Mouse (Mus musculus) neutrophil, adult 59 days (primary cell): Measurements from ENCODE around the gene Ctf2. TPM values are rescaled to one million over a fixed set of nuclear protein-coding genes. Genes with fewer than 3 reads are reported as not detected.

Source experiments
- total RNA-seq, 2 experiments: library from RNA; stranded (reverse); gene quantifications; 1 replicate in 1 of 2; 2 replicates in 1 of 2; pipeline ENCODE4 v1.2.4; 2023

Ctf2 gene
- not detected for total RNA-seq

DNA sequence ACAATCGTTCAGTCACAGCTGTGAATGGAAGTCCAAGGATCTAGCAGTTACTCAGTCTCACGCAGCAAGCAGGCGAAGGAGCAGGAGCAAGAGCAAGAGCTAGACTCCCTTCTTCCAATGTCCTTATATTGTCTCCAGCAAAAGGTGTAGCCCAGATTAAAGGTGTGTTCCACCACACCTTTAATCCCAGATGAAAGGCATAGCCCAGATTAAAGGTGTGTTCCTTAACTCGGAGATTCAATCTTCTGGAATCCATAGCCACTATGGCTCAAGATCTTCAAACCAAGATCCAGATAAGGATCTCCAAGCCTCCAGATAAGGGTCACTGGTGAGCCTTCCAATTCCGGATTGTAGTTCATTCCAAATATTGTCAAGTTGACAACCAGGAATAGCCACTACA is at the start of gene Ctf2:
Gene Ctf2 (minus strand): TSS at position 101 of the 400 bp plus-strand sequence.

DNA sequence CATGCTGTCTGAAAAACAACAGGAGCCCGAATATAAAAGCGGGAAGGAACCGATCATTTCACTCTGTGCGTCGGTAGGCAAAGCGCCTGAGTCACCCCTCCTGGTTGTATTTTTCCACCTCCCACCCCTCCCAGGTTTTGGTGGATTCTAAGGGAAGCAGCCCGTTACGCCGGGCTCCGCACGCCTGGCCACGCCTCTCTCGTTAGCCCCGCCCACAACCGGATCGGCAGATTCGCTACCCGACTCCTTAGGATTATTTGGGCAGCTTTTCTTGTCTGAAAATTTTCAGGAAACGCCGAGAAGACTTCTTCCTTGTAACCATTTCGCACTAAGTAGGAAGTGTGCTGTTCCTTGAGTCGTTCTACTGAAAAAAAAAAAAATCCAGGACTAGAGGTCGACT is 44.5 kb upstream of the Ctf2 start, which contains the start of gene Setd1a:
Gene Setd1a (plus strand): TSS at position 245 of the 400 bp plus-strand sequence.

GRCm38 (mm10) chr7:127769651-127770038 is 37.7 kb upstream of the Ctf2 start, which contains the start of gene Orai3:
Gene Orai3 (plus strand): TSS chr7:127769815.

GRCm38 (mm10) chr7:127744366-127745045 is 12.5 kb upstream of the Ctf2 start, which contains the start of gene Fbxl19:
Gene Fbxl19 (plus strand): TSS chr7:127744543.

DNA sequence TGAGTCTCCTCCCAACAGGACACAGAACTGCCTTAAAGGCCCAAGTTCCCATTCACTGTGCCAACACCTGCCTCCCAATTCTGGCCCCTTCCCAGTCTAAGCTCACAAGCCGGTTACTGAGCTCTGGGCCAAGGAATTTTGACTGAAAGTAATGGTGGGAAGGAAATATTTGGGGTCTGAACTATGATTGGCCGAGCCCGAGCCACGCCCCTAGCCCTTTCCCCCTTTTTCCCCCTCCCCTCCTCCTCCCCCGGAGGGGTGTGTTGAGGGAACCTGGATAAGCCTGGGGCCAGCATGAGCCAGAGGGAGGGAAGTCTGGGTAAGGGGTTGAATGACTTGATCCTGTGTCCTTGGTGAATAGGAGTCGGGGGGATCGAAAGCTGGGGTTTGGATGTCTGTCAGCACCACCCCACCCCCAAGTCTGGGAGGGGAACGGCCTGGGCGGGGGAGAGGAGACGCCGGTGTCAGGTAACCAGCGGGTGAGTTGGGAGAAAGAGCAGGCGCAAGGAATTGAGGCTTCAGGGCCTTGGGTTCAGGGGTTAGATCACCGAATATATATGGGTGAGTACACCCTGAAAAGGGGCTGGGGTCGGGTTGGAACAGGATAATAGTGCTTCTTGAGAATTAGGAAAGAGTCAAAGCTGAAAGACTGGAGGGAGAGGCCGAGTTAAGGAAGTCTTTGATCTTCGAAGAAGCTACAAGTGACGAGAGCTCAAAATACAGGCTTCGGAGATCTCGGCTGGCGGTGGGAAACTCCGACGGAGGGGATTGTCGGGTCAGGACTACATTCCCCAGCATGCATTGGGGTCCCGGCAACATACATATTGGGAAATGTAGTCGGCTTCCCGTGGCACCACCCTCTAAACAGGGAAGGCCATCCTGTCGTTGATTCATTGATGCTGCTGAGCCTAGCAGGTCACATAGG is 19.2 kb downstream of the Ctf2 start, which contains the start of gene Ctf1:
Gene Ctf1 (plus strand): TSS at position 276 of the 925 bp plus-strand sequence.

GRCm38 (mm10) chr7:127708207-127709078 is 23.5 kb downstream of the Ctf2 start, which contains the start of gene Bcl7c:
Gene Bcl7c (minus strand): TSS chr7:127708933.

Other genes with a start within 250 kb of the Ctf2 start
- gene Srcap, start 220.2 kb downstream of the Ctf2 start, total RNA-seq = 10 to 100 TPM; 74.2 to 78.1 TPM
- gene Gm42715, start 212.6 kb downstream of the Ctf2 start, total RNA-seq = 10 to 100 TPM; 20.3 to 21.7 TPM
- not detected for gene Tmem265, start 170.8 kb downstream of the Ctf2 start, total RNA-seq
- 100 to 1,000 TPM; 104 to 116 TPM for gene Phkg2, start 158.8 kb downstream of the Ctf2 start, total RNA-seq
- 10 to 100 TPM; 16.7 to 19.2 TPM for gene Ccdc189, start 143.6 kb downstream of the Ctf2 start, total RNA-seq
- 100 to 1,000 TPM; 158 to 167 TPM for gene Rnf40, start 143.4 kb downstream of the Ctf2 start, total RNA-seq
- 1 to 10 TPM; 2.3 to 5.2 TPM for gene Zfp629, start 116.4 kb downstream of the Ctf2 start, total RNA-seq
- gene Bcl7c, start 23.2 kb downstream of the Ctf2 start, total RNA-seq = 10 to 100 TPM; 34.8 to 46.5 TPM
- not detected for gene Ctf1, start 19.4 kb downstream of the Ctf2 start, total RNA-seq
- gene Fbxl19, start 12.4 kb upstream of the Ctf2 start, total RNA-seq = 1 to 10 TPM; 6.0 to 7.0 TPM
- 10 to 100 TPM; 27.2 to 29.1 TPM for gene Orai3, start 37.6 kb upstream of the Ctf2 start, total RNA-seq
- gene Setd1a, start 44.5 kb upstream of the Ctf2 start, total RNA-seq = 10 to 100 TPM; 30.9 to 31.9 TPM
- gene Gm49388, start 53.4 kb upstream of the Ctf2 start, total RNA-seq = under 1 TPM in 1 of 2 experiments, not detected in 1; 0.84 TPM
- gene Hsd3b7, start 68.4 kb upstream of the Ctf2 start, total RNA-seq = 10 to 100 TPM; 12.8 to 15.1 TPM
- gene Stx4a, start 92.1 kb upstream of the Ctf2 start, total RNA-seq = 10 to 100 TPM; 61.0 to 71.1 TPM
- gene Stx1b, start 92.4 kb upstream of the Ctf2 start, total RNA-seq = not detected
- gene Zfp646, start 144.1 kb upstream of the Ctf2 start, total RNA-seq = 10 to 100 TPM; 39.9 to 40.2 TPM
- 1 to 10 TPM; 6.9 to 8.2 TPM for gene Zfp668, start 144.7 kb upstream of the Ctf2 start, total RNA-seq
- not detected for gene Prss53, start 158.8 kb upstream of the Ctf2 start, total RNA-seq
- not detected for gene Gm21974, start 163.3 kb upstream of the Ctf2 start, total RNA-seq
- gene Vkorc1, start 163.5 kb upstream of the Ctf2 start, total RNA-seq = 10 to 100 TPM in 1 of 2 experiments, 1 to 10 TPM in 1; 8.9 to 10.6 TPM
- 10 to 100 TPM; 33.7 to 34.8 TPM for gene Bckdk, start 171.9 kb upstream of the Ctf2 start, total RNA-seq
- gene Kat8, start 180.3 kb upstream of the Ctf2 start, total RNA-seq = 10 to 100 TPM; 16.9 to 19.3 TPM
- not detected for gene Prss8, start 197.9 kb upstream of the Ctf2 start, total RNA-seq
- 1 to 10 TPM in 1 of 2 experiments, under 1 TPM in 1; 0.73 to 2.2 TPM for gene Prss36, start 214.6 kb upstream of the Ctf2 start, total RNA-seq
- gene Fus, start 235.3 kb upstream of the Ctf2 start, total RNA-seq = 100 to 1,000 TPM; 381 to 409 TPM